Mouse (Mus musculus) testis, adult 2 months (tissue): Measurements from ENCODE around the gene Prcp.

Source experiments
- CTCF ChIP-seq: fragments of 200-500 bp; IDR thresholded peaks from 2 replicates; pipeline ENCODE4 v1.5.1; 2012; ENCODE audit warnings: low read depth, mild to moderate bottlenecking, inconsistent platforms, low read length, moderate library complexity; ENCODE audit not compliant: control insufficient read depth, insufficient read depth, insufficient replicate concordance
- POLR2A ChIP-seq: fragments of 200-500 bp; IDR thresholded peaks from 2 replicates; pipeline ENCODE4 v1.6.1; 2012; ENCODE audit warnings: low read depth, mild to moderate bottlenecking, inconsistent platforms, low read length, moderate library complexity; ENCODE audit not compliant: control insufficient read depth

- TF ChIP-seq CTCF (no peak), POLR2A (no peak)
Observed at GRCm38 (mm10) chr7:92893478-92893877, 19.2 kb downstream of the Prcp start.
